Mouse (Mus musculus): ENCODE measurements around the gene Lrmda. TPM values are rescaled to one million over a fixed set of nuclear protein-coding genes. Genes with fewer than 3 reads are reported as not detected.

Gene Lrmda
- total and polyA plus RNA-seq, 3 experiments, result 5.1 to 5.9 TPM; not detected in 1

GRCm38 (mm10) chr14:22727548-22727947 is 708.0 kb downstream of the Lrmda start:
- H3K36me3 ChIP-seq (ENCODE audit: control insufficient read depth in 1 of 2, insufficient read depth in 2 of 2, low read length in 2 of 2), result no peaks in the 10 kb centered on the region
- no peaks in the 10 kb centered on the region for H3K9me3 ChIP-seq (replicated peaks; ENCODE audit: insufficient read depth, low read length)
- H3K27me3 ChIP-seq (ENCODE audit: control insufficient read depth in 1 of 2, insufficient read depth in 2 of 2, low read length in 2 of 2), result no peaks in the 10 kb centered on the region
- H3K9ac ChIP-seq (ENCODE audit: control insufficient read depth, low read depth, low read length, poor library complexity, severe bottlenecking), result no peak overlapping the region
- no peak overlapping the region for H3K4me3 ChIP-seq (ENCODE audit: control insufficient read depth in 1 of 2, insufficient read depth in 1 of 2, low read depth in 2 of 2, low read length in 2 of 2)
- no peak for DNase-seq (ENCODE audit: low read depth, low spot score)
- no peak overlapping the region for H3K27ac ChIP-seq (ENCODE audit: control insufficient read depth, low read depth, low read length)
- no peak for TF ChIP-seq RCOR1 (IDR thresholded peaks at IDR 0.05; ENCODE audit: low read depth, low read length)
- TF ChIP-seq ZMIZ1 (IDR thresholded peaks at IDR 0.05; ENCODE audit: low read depth, low read length), result no peak
- H3K79me2 ChIP-seq (ENCODE audit: control insufficient read depth, insufficient read depth, low read length, poor library complexity), result no peaks in the 10 kb centered on the region
- no peaks in the 10 kb centered on the region for H3K4me1 ChIP-seq (ENCODE audit: control insufficient read depth in 1 of 2, insufficient read depth in 2 of 2, low read length in 2 of 2)

GRCm38 (mm10) chr14:22728611-22729223 is 709.2 kb downstream of the Lrmda start:
- no peak overlapping the region for H3K4me3 ChIP-seq (ENCODE audit: control insufficient read depth in 1 of 2, insufficient read depth in 1 of 2, low read depth in 2 of 2, low read length in 2 of 2)
- H3K79me2 ChIP-seq (ENCODE audit: control insufficient read depth, insufficient read depth, low read length, poor library complexity), result no peaks in the 10 kb centered on the region
- no peak overlapping the region for H3K9ac ChIP-seq (ENCODE audit: control insufficient read depth, low read depth, low read length, poor library complexity, severe bottlenecking)
- TF ChIP-seq SMC3 (IDR thresholded peaks at IDR 0.05; ENCODE audit: low read depth, low read length) (no peak), ZNF384 (IDR thresholded peaks at IDR 0.05; ENCODE audit: low read depth, low read length) (no peak), POLR2AphosphoS5 (IDR thresholded peaks at IDR 0.05; ENCODE audit: borderline replicate concordance, low read depth, low read length) (no peak), MYB (IDR thresholded peaks at IDR 0.05; ENCODE audit: low read depth, low read length) (no peak), MAFK (IDR thresholded peaks at IDR 0.05; ENCODE audit: borderline replicate concordance, low read depth, low read length) (no peak), RAD21 (IDR thresholded peaks at IDR 0.05; ENCODE audit: low read depth, low read length) (no peak), JUND (IDR thresholded peaks at IDR 0.05; ENCODE audit: low read depth, low read length) (no peak), ZKSCAN1 (IDR thresholded peaks at IDR 0.05; ENCODE audit: low read depth, low read length) (no peak), NELFE (IDR thresholded peaks at IDR 0.05; ENCODE audit: low read depth, low read length) (no peak), EP300 (IDR thresholded peaks at IDR 0.05; ENCODE audit: low read depth in 1 of 2, low read length in 2 of 2) (no peak), GATA1 (IDR thresholded peaks at IDR 0.05; ENCODE audit: low read depth, low read length) (no peak), UBTF (IDR thresholded peaks at IDR 0.05; ENCODE audit: borderline replicate concordance, insufficient read depth, low read depth, low read length) (no peak), POLR2A (IDR thresholded peaks at IDR 0.05; ENCODE audit: control insufficient read depth in 1 of 2, insufficient read depth in 1 of 2, low read depth in 1 of 2, low read length in 2 of 2, poor library complexity in 1 of 2) (no peak), CHD1 (IDR thresholded peaks at IDR 0.05; ENCODE audit: low read depth, low read length) (no peak), ELF1 (IDR thresholded peaks at IDR 0.05; ENCODE audit: low read depth, low read length) (no peak), BHLHE40 (IDR thresholded peaks at IDR 0.05; ENCODE audit: borderline replicate concordance, low read depth, low read length) (no peak)
- H3K27ac ChIP-seq (ENCODE audit: control insufficient read depth, low read depth, low read length), result no peak overlapping the region
- H3K36me3 ChIP-seq (ENCODE audit: control insufficient read depth in 1 of 2, insufficient read depth in 2 of 2, low read length in 2 of 2), result no peaks in the 10 kb centered on the region
- no peaks in the 10 kb centered on the region for H3K9me3 ChIP-seq (replicated peaks; ENCODE audit: insufficient read depth, low read length)
- no peaks in the 10 kb centered on the region for H3K27me3 ChIP-seq (ENCODE audit: control insufficient read depth in 1 of 2, insufficient read depth in 2 of 2, low read length in 2 of 2)
- H3K4me1 ChIP-seq (ENCODE audit: control insufficient read depth in 1 of 2, insufficient read depth in 2 of 2, low read length in 2 of 2), result no peaks in the 10 kb centered on the region
- no peak for DNase-seq (ENCODE audit: low read depth, low spot score)
